18 mouse cellular contexts compared by ENCODE assay signal in genomic region chr2:59202930-59203329, GRCm38 (mm10). TPM values are rescaled to one million over a fixed set of nuclear protein-coding genes. Genes with fewer than 3 reads are reported as not detected.
DNase-seq lines count a peak whose midpoint lies in the region; ATAC-seq and TF ChIP-seq lines count a peak whose summit lies in the region.
"Had no signal": no experiment of that assay in that cellular context is flagged by ENCODE, and none has a peak within 500 bp of the region (broad histone marks: within the 10 kb centered on the region; RNA-seq: fewer than 3 reads in every experiment).

No protein-coding gene starts in this region.

- H3K4me1 ChIP-seq in heart, embryonic 13.5 days = peaks cover 78% of the 10 kb centered on the region
- peaks cover 12% of the 10 kb centered on the region; the same call in 1 of the 2 replicates for H3K4me1 ChIP-seq in kidney, postnatal 0 days (replicated peaks; ENCODE audit: insufficient read depth, low read length)
- H3K4me1 ChIP-seq in heart, postnatal 0 days (ENCODE audit: control insufficient read depth, insufficient read depth) = peaks cover 60% of the 10 kb centered on the region

- peak overlapping the region; percentile 6 for H3K9ac ChIP-seq in heart, embryonic 13.5 days
- no peak overlapping the region for H3K9ac ChIP-seq in kidney, postnatal 0 days (ENCODE audit: low read depth, low read length)
- no peak overlapping the region for H3K9ac ChIP-seq in heart, postnatal 0 days (replicated peaks; ENCODE audit: low read depth, low read length)
- H3K9ac ChIP-seq: limb, embryonic 15.5 days; liver, postnatal 0 days; neural tube, embryonic 13.5 days had no signal

- ATAC-seq in heart, embryonic 13.5 days (ENCODE audit: extremely low read depth, insufficient number of reproducible peaks, low FRiP score, low TSS enrichment) = no peak
- no peak for ATAC-seq in kidney, postnatal 0 days (replicated peaks; ENCODE audit: low FRiP score, low read depth)
- 0 out of 2 replicates have a peak, but pooled peaks have one; percentile 1 for ATAC-seq in heart, postnatal 0 days (ENCODE audit: insufficient read depth, low read depth)
- ATAC-seq: hindbrain, embryonic 16.5 days; liver, postnatal 0 days had no signal

- TF ChIP-seq EP300 in heart, postnatal 0 days (IDR thresholded peaks at IDR 0.05; ENCODE audit: low read depth) = no peak

- H3K27me3 ChIP-seq in heart, embryonic 13.5 days (replicated peaks) = no peaks in the 10 kb centered on the region
- H3K27me3 ChIP-seq in kidney, postnatal 0 days (ENCODE audit: insufficient read depth, low read length) = no peaks in the 10 kb centered on the region
- no peaks in the 10 kb centered on the region for H3K27me3 ChIP-seq in heart, postnatal 0 days (ENCODE audit: control insufficient read depth, insufficient read depth, low read length)
- H3K27me3 ChIP-seq: CH12.LX; limb, embryonic 15.5 days; neural tube, embryonic 13.5 days had no signal

- TF ChIP-seq CTCF in kidney, postnatal 0 days (IDR thresholded peaks at IDR 0.05; ENCODE audit: low read depth) = no peak
- TF ChIP-seq CTCF in heart, postnatal 0 days (IDR thresholded peaks at IDR 0.05; ENCODE audit: low read depth) = no peak

- peak overlapping the region; percentile 76 for H3K27ac ChIP-seq in heart, embryonic 13.5 days (replicated peaks)
- no peak overlapping the region for H3K27ac ChIP-seq in kidney, postnatal 0 days
- peak overlapping the region; percentile 59 for H3K27ac ChIP-seq in heart, postnatal 0 days (ENCODE audit: low read depth)
- H3K27ac ChIP-seq: limb, embryonic 15.5 days; neural tube, embryonic 13.5 days had no signal

- H3K36me3 ChIP-seq in heart, embryonic 13.5 days = no peaks in the 10 kb centered on the region
- H3K36me3 ChIP-seq in kidney, postnatal 0 days (ENCODE audit: insufficient read depth, low read length) = no peaks in the 10 kb centered on the region
- H3K36me3 ChIP-seq in heart, postnatal 0 days (replicated peaks; ENCODE audit: control insufficient read depth, insufficient read depth, low read length) = no peaks in the 10 kb centered on the region
- H3K36me3 ChIP-seq: limb, embryonic 15.5 days; neural tube, embryonic 13.5 days had no signal

- H3K4me2 ChIP-seq in heart, embryonic 13.5 days = peak overlapping the region; percentile 9; the same call in 1 of the 2 replicates
- no peak overlapping the region for H3K4me2 ChIP-seq in kidney, postnatal 0 days (ENCODE audit: low read length)
- H3K4me2 ChIP-seq in heart, postnatal 0 days (ENCODE audit: low read depth, low read length) = peak overlapping the region; percentile 21; the same call in 1 of the 2 replicates
- H3K4me2 ChIP-seq: limb, embryonic 15.5 days; neural tube, embryonic 13.5 days had no signal

- DNase-seq in heart, postnatal 4 days = no peak
- DNase-seq in kidney, postnatal 0 days (ENCODE audit: low spot score) = peak; percentile 25
- no peak for DNase-seq in kidney, postnatal 25 days
- DNase-seq in NIH3T3 (ENCODE audit: low read depth) = peak; percentile 28
- DNase-seq in heart, postnatal 0 days (ENCODE audit: low spot score) = peak; percentile 49
- no peak for DNase-seq in right cerebral cortex, postnatal 25 days
- DNase-seq: adrenal gland, postnatal 25 days; cerebellum, postnatal 25 days; gastrocnemius, postnatal 36 days; kidney, adult 18-20 months; layer of hippocampus, adult 9-11 months; liver, postnatal 0 days; thymus, adult 2 months had no signal

- no peak overlapping the region for H3K4me3 ChIP-seq in heart, embryonic 13.5 days
- H3K4me3 ChIP-seq in kidney, postnatal 0 days (replicated peaks; ENCODE audit: low read depth, low read length) = no peak overlapping the region
- no peak overlapping the region for H3K4me3 ChIP-seq in heart, postnatal 0 days (ENCODE audit: low read depth, low read length)
- H3K4me3 ChIP-seq: limb, embryonic 15.5 days; neural tube, embryonic 13.5 days had no signal

- no peaks in the 10 kb centered on the region for H3K9me3 ChIP-seq in heart, embryonic 13.5 days
- H3K9me3 ChIP-seq in kidney, postnatal 0 days (replicated peaks; ENCODE audit: low read length) = no peaks in the 10 kb centered on the region
- no peaks in the 10 kb centered on the region for H3K9me3 ChIP-seq in heart, postnatal 0 days (replicated peaks; ENCODE audit: control insufficient read depth, low read length)
- H3K9me3 ChIP-seq: limb, embryonic 15.5 days; neural tube, embryonic 13.5 days had no signal

- 33% methylated on average over 5 of the region's 5 CpGs for WGBS in heart, embryonic 13.5 days
- WGBS in kidney, postnatal 0 days = 41% methylated on average over 5 of the region's 5 CpGs
- 26% methylated on average over 5 of the region's 5 CpGs for WGBS in heart, postnatal 0 days

RNA-seq across cellular contexts. Expression of gene Pkp4, which starts 42.3 kb away (rescaled TPM):
- polyA plus RNA-seq in heart, embryonic 13.5 days (2015; fragmentation: Nextera tagmentation; extraction: Ambion mirVana) = 32.4 and 37.6 TPM in 2 replicates
- total RNA-seq in heart, postnatal 4 days (2021) = 100 to 1,000 TPM; 229 to 242 TPM
- polyA plus RNA-seq in kidney, postnatal 0 days (2015; fragmentation: Nextera tagmentation; extraction: Ambion mirVana) = 20.2 and 24.1 TPM in 2 replicates
- 152 and 232 TPM in 2 replicates for total RNA-seq in heart, postnatal 0 days (2014; rRNA removed; ENCODE audit: low replicate concordance)
- 30.9 and 36.1 TPM in 2 replicates for polyA plus RNA-seq in heart, postnatal 0 days (2015; fragmentation: Nextera tagmentation; extraction: Ambion mirVana)
- total RNA-seq: CH12.LX had no signal

RNA-seq across cellular contexts. Expression of gene Ccdc148, which starts 42.4 kb away (rescaled TPM):
- 0.88 and 0.89 TPM in 2 replicates for polyA plus RNA-seq in heart, embryonic 13.5 days (2015; fragmentation: Nextera tagmentation; extraction: Ambion mirVana)
- total RNA-seq in heart, postnatal 4 days (2021) = 1 to 10 TPM; 2.8 to 3.3 TPM
- 1.9 and 2.5 TPM in 2 replicates for polyA plus RNA-seq in kidney, postnatal 0 days (2015; fragmentation: Nextera tagmentation; extraction: Ambion mirVana)
- total RNA-seq in heart, postnatal 0 days (2014; rRNA removed; ENCODE audit: low replicate concordance) = 0.46 and 1.3 TPM in 2 replicates
- 0.56 and 0.69 TPM in 2 replicates for polyA plus RNA-seq in heart, postnatal 0 days (2015; fragmentation: Nextera tagmentation; extraction: Ambion mirVana)
- total RNA-seq: CH12.LX had no signal

Comparison
In these comparisons a context has a peak if more than half of its experiments do, and no peak if none do; other contexts are left out.
1. DNase-seq: peak in kidney, postnatal 0 days (single experiment), NIH3T3 (single experiment) and heart, postnatal 0 days (single experiment); none in heart, postnatal 4 days (single experiment), kidney, postnatal 25 days (0 of 2) and right cerebral cortex, postnatal 25 days (single experiment).